13 mouse cellular contexts compared by ENCODE assay signal in the genomic region with DNA sequence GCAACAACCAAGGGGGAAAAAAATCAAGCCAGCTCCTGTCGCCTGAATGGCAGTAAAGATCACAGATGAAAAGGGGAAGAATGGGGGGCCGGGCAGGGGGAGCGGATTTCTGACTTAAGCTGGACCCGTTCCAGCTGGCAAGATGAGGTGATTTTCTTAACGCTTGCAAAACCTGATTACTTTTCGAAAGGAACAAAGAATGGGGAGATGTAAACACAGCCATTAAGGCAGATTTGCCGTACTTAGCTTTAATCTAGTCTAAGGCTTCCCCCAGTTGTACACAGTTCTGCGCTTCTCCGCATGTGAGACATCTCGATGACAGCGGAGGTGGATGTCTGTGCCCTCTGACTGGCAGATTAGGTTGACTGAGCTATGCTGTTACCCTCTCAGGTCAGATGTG.
DNase-seq lines count a peak whose midpoint lies in the region; ATAC-seq and TF ChIP-seq lines count a peak whose summit lies in the region.
"Had no signal": no experiment of that assay in that cellular context is flagged by ENCODE, and none has a peak within 500 bp of the region (broad histone marks: within the 10 kb centered on the region; RNA-seq: fewer than 3 reads in every experiment).

No protein-coding gene starts in this region.

- H3K4me3 ChIP-seq in forebrain, embryonic 10.5 days, result peak overlapping the region; percentile 18; the same call in 1 of the 2 replicates
- H3K4me3 ChIP-seq in forebrain, embryonic 11.5 days (ENCODE audit: low read depth, low read length), result no peak overlapping the region
- H3K4me3 ChIP-seq in midbrain, embryonic 13.5 days (replicated peaks), result no peak overlapping the region
- H3K4me3 ChIP-seq in stomach, postnatal 0 days (ENCODE audit: low read depth, low read length), result no peak overlapping the region

- no peak for ATAC-seq in forebrain, embryonic 11.5 days (replicated peaks; ENCODE audit: low FRiP score)
- 0 out of 2 replicates have a peak, but pooled peaks have one; percentile 27 for ATAC-seq in midbrain, embryonic 13.5 days
- ATAC-seq in stomach, postnatal 0 days (ENCODE audit: low FRiP score, low TSS enrichment), result no peak

- no peak overlapping the region for H3K27ac ChIP-seq in forebrain, embryonic 10.5 days
- no peak overlapping the region for H3K27ac ChIP-seq in forebrain, embryonic 11.5 days (ENCODE audit: low read depth, low read length)
- no peak overlapping the region for H3K27ac ChIP-seq in midbrain, embryonic 13.5 days
- no peak overlapping the region for H3K27ac ChIP-seq in stomach, postnatal 0 days (replicated peaks)

- H3K4me1 ChIP-seq in forebrain, embryonic 10.5 days, result peaks cover 16% of the 10 kb centered on the region
- peaks cover 6% of the 10 kb centered on the region; the same call in 1 of the 2 replicates for H3K4me1 ChIP-seq in forebrain, embryonic 11.5 days (replicated peaks; ENCODE audit: control insufficient read depth, insufficient read depth, low read length)
- H3K4me1 ChIP-seq in midbrain, embryonic 13.5 days (replicated peaks), result peaks cover 9% of the 10 kb centered on the region
- H3K4me1 ChIP-seq in stomach, postnatal 0 days (replicated peaks; ENCODE audit: control insufficient read depth, insufficient read depth), result 0 out of 2 replicates have a peak, but pooled peaks cover 2% of the 10 kb centered on the region

- TF ChIP-seq EP300 in stomach, postnatal 0 days (optimal IDR thresholded peaks at IDR 0.05), result no peak

- no peak for DNase-seq in forebrain, embryonic 10.5 days (ENCODE audit: extremely low spot score, low spot score)
- no peak for DNase-seq in forebrain, embryonic 11.5 days (ENCODE audit: low spot score)
- peak; percentile 11 for DNase-seq in right cerebral cortex, postnatal 4 days
- DNase-seq in right cerebral cortex, adult 18-20 months, result no peak
- DNase-seq in stomach, postnatal 0 days (ENCODE audit: low spot score), result no peak
- DNase-seq in heart, adult 18-20 months, result no peak
- no peak for DNase-seq in adrenal gland, postnatal 4 days (ENCODE audit: low spot score in 2 of 2)
- DNase-seq: adrenal gland, postnatal 14 days; cerebellum, adult 11 months; kidney, adult 11 months; thymus, postnatal 25 days had no signal

- TF ChIP-seq CTCF in stomach, postnatal 0 days (IDR thresholded peaks at IDR 0.05; ENCODE audit: low read depth), result no peak

- peaks cover 33% of the 10 kb centered on the region for H3K27me3 ChIP-seq in forebrain, embryonic 10.5 days (ENCODE audit: poor library complexity, severe bottlenecking)
- no peaks in the 10 kb centered on the region for H3K27me3 ChIP-seq in forebrain, embryonic 11.5 days (ENCODE audit: control insufficient read depth, insufficient read depth, low read length)
- peaks cover 37% of the 10 kb centered on the region for H3K27me3 ChIP-seq in midbrain, embryonic 13.5 days
- H3K27me3 ChIP-seq in stomach, postnatal 0 days (ENCODE audit: control insufficient read depth, insufficient read depth, low read length), result no peaks in the 10 kb centered on the region

- H3K9me3 ChIP-seq in forebrain, embryonic 10.5 days, result no peaks in the 10 kb centered on the region
- H3K9me3 ChIP-seq in forebrain, embryonic 11.5 days (ENCODE audit: control insufficient read depth, low read length), result no peaks in the 10 kb centered on the region
- H3K9me3 ChIP-seq in midbrain, embryonic 13.5 days, result no peaks in the 10 kb centered on the region
- H3K9me3 ChIP-seq in stomach, postnatal 0 days (ENCODE audit: control insufficient read depth, low read length), result no peaks in the 10 kb centered on the region

- no peak overlapping the region for H3K4me2 ChIP-seq in forebrain, embryonic 11.5 days (ENCODE audit: low read depth, low read length, severe bottlenecking)
- peak overlapping the region; percentile 33 for H3K4me2 ChIP-seq in midbrain, embryonic 13.5 days (replicated peaks)
- H3K4me2 ChIP-seq in stomach, postnatal 0 days (replicated peaks; ENCODE audit: low read depth), result 0 out of 2 replicates have a peak overlapping the region, but pooled peaks have one; percentile 21

- no peak overlapping the region for H3K9ac ChIP-seq in forebrain, embryonic 11.5 days (ENCODE audit: low read length)
- H3K9ac ChIP-seq in midbrain, embryonic 13.5 days (replicated peaks), result no peak overlapping the region
- H3K9ac ChIP-seq in stomach, postnatal 0 days (ENCODE audit: low read length), result no peak overlapping the region

- 32% methylated on average over 11 of the region's 11 CpGs for WGBS in forebrain, embryonic 10.5 days
- WGBS in forebrain, embryonic 11.5 days, result 31% methylated on average over 11 of the region's 11 CpGs
- 9% methylated on average over 11 of the region's 11 CpGs for WGBS in midbrain, embryonic 13.5 days
- WGBS in stomach, postnatal 0 days, result 17% methylated on average over 11 of the region's 11 CpGs

- no peaks in the 10 kb centered on the region for H3K36me3 ChIP-seq in forebrain, embryonic 10.5 days (replicated peaks)
- no peaks in the 10 kb centered on the region for H3K36me3 ChIP-seq in forebrain, embryonic 11.5 days (ENCODE audit: control insufficient read depth, insufficient read depth, low read length)
- no peaks in the 10 kb centered on the region for H3K36me3 ChIP-seq in midbrain, embryonic 13.5 days
- no peaks in the 10 kb centered on the region for H3K36me3 ChIP-seq in stomach, postnatal 0 days (ENCODE audit: control insufficient read depth, insufficient read depth, low read length)
- H3K36me3 ChIP-seq: G1E had no signal
